Mouse (Mus musculus): Measurements from ENCODE around the gene Mertk. TPM values are rescaled to one million over a fixed set of nuclear protein-coding genes. Genes with fewer than 3 reads are reported as not detected.

Mertk gene
- total RNA-seq, 2 experiments from 2014 or later: 3.8 to 4.0 TPM

GRCm38 (mm10) chr2:128719380-128719779 is 20.6 kb downstream of the Mertk start:
- intact Hi-C loops (cut with DNase I): no loop called here
- no peak for DNase-seq

GRCm38 (mm10) chr2:128722106-128722710 is 23.5 kb downstream of the Mertk start:
- intact Hi-C loops (cut with DNase I): no loop called here
- DNase-seq: no peak

GRCm38 (mm10) chr2:128726067-128726466 is 27.3 kb downstream of the Mertk start:
- intact Hi-C loops (cut with DNase I): no loop called here
- no peak for DNase-seq

GRCm38 (mm10) chr2:128726626-128727025 is 27.9 kb downstream of the Mertk start:
- intact Hi-C loops (cut with DNase I): no loop called here
- DNase-seq: no peak

GRCm38 (mm10) chr2:128727552-128727951 is 28.8 kb downstream of the Mertk start:
- intact Hi-C loops (cut with DNase I): no loop called here
- DNase-seq: no peak

- intact Hi-C loops (cut with DNase I): no loop called here
Observed at GRCm38 (mm10) chr2:128728066-128728465, 29.3 kb downstream of the Mertk start.

GRCm38 (mm10) chr2:128729141-128729540 is 30.4 kb downstream of the Mertk start:
- no peak for DNase-seq
- intact Hi-C loops (cut with DNase I): no loop called here

More at GRCm38 (mm10) chr2:128728066-128728465, 29.3 kb downstream of the Mertk start:
- DNase-seq: no peak

GRCm38 (mm10) chr2:128731514-128731913 is 32.8 kb downstream of the Mertk start:
- no peak for DNase-seq
- intact Hi-C loops (cut with DNase I): no loop called here

- intact Hi-C loops (cut with DNase I): no loop called here
Observed at GRCm38 (mm10) chr2:128731951-128732350, 33.2 kb downstream of the Mertk start.

GRCm38 (mm10) chr2:128735089-128735488 is 36.3 kb downstream of the Mertk start:
- intact Hi-C loops (cut with DNase I): no loop called here
- DNase-seq: peak; percentile 53

More at GRCm38 (mm10) chr2:128731951-128732350, 33.2 kb downstream of the Mertk start:
- DNase-seq: no peak

- peak; percentile 45 for DNase-seq
- intact Hi-C loops (cut with DNase I): no loop called here
Observed at GRCm38 (mm10) chr2:128737051-128737450, 38.3 kb downstream of the Mertk start.

GRCm38 (mm10) chr2:128737796-128738195 is 39.0 kb downstream of the Mertk start:
- intact Hi-C loops (cut with DNase I): no loop called here
- no peak for DNase-seq

- peak; percentile 78 for DNase-seq
- intact Hi-C loops (cut with DNase I): no loop called here
Observed at GRCm38 (mm10) chr2:128738725-128739258, 40.0 kb downstream of the Mertk start.

- intact Hi-C loops (cut with DNase I): no loop called here
- no peak for DNase-seq
Observed at GRCm38 (mm10) chr2:128745879-128746620, 47.3 kb downstream of the Mertk start.

- DNase-seq: no peak
- intact Hi-C loops (cut with DNase I): no loop called here
Observed at GRCm38 (mm10) chr2:128746621-128747151, 47.9 kb downstream of the Mertk start.

GRCm38 (mm10) chr2:128747433-128748028 is 48.8 kb downstream of the Mertk start:
- no peak for DNase-seq
- intact Hi-C loops (cut with DNase I): no loop called here

GRCm38 (mm10) chr2:128748171-128748570 is 49.4 kb downstream of the Mertk start:
- intact Hi-C loops (cut with DNase I): no loop called here

GRCm38 (mm10) chr2:128751030-128751429 is 52.3 kb downstream of the Mertk start:
- intact Hi-C loops (cut with DNase I): no loop called here
- DNase-seq: no peak

More at GRCm38 (mm10) chr2:128748171-128748570, 49.4 kb downstream of the Mertk start:
- DNase-seq: no peak

- intact Hi-C loops (cut with DNase I): no loop called here
- DNase-seq: no peak
Observed at GRCm38 (mm10) chr2:128753295-128753873, 54.6 kb downstream of the Mertk start.

GRCm38 (mm10) chr2:128755149-128755691 is 56.5 kb downstream of the Mertk start:
- intact Hi-C loops (cut with DNase I): no loop called here
- DNase-seq: no peak

All from left cerebral cortex, postnatal 4 days (tissue).